Mouse (Mus musculus) midbrain, postnatal 0 days (tissue): ENCODE data around the gene Actr1b. TPM values are rescaled to one million over a fixed set of nuclear protein-coding genes. Genes with fewer than 3 reads are reported as not detected.

Source experiments
- ATAC-seq: fragments of 200-750 bp; cut with Nextera tagmentation; 2 replicates; pipeline ENCODE4 v1.8.0; 2017; ENCODE audit warnings: moderate number of reproducible peaks, mild to moderate bottlenecking, moderate TSS enrichment, moderate library complexity; ENCODE audit not compliant: low FRiP score
- DNase-seq: peaks from one replicate; pipeline ENCODE4 v3.0.0-alpha.2; 2015; ENCODE audit warnings: low spot score
- H3K27ac ChIP-seq: fragments of 300-500 bp; sonication (generic); 2 replicates; pipeline ENCODE4 v1.5.1; 2014; ENCODE audit warnings: low read depth, mild to moderate bottlenecking, low read length, mixed read lengths
- H3K27me3 ChIP-seq: fragments of 300-500 bp; sonication (generic); 2 replicates; pipeline ENCODE4 v1.6.1; 2014; ENCODE audit warnings: low read length, control low read depth, mixed read lengths; ENCODE audit not compliant: insufficient read depth
- H3K36me3 ChIP-seq: fragments of 300-500 bp; sonication (generic); 2 replicates; pipeline ENCODE4 v1.6.1; 2014; ENCODE audit warnings: low read length, control low read depth, mixed read lengths; ENCODE audit not compliant: insufficient read depth
- H3K4me1 ChIP-seq: fragments of 300-500 bp; sonication (generic); 2 replicates; pipeline ENCODE4 v1.6.1; 2014; ENCODE audit warnings: mild to moderate bottlenecking, control low read depth, antibody characterized with exemption, low read length, mixed read lengths; ENCODE audit not compliant: insufficient read depth
- H3K4me2 ChIP-seq: fragments of 300-500 bp; sonication (generic); 2 replicates; pipeline ENCODE4 v1.6.1; 2014; ENCODE audit warnings: low read depth, mild to moderate bottlenecking, low read length, mixed read lengths; ENCODE audit not compliant: poor library complexity, severe bottlenecking
- H3K4me3 ChIP-seq: fragments of 300-500 bp; sonication (generic); 2 replicates; pipeline ENCODE4 v1.5.1; 2014; ENCODE audit warnings: low read depth, mild to moderate bottlenecking, low read length, moderate library complexity
- H3K9ac ChIP-seq: fragments of 300-500 bp; sonication (generic); replicated peaks from 2 replicates; pipeline ENCODE4 v1.6.1; 2014; ENCODE audit warnings: mild to moderate bottlenecking, low read length, moderate library complexity, mixed read lengths; ENCODE audit not compliant: poor library complexity, severe bottlenecking
- H3K9me3 ChIP-seq: fragments of 300-500 bp; sonication (generic); 2 replicates; pipeline ENCODE4 v1.6.1; 2016; ENCODE audit warnings: low read length, control low read depth
- CTCF ChIP-seq: IDR thresholded peaks from 2 replicates; pipeline ENCODE4 v1.5.1; 2016; ENCODE audit warnings: antibody characterized with exemption, mild to moderate bottlenecking
- WGBS: fragments of 180-500 bp; shearing (Covaris S2); extraction: QIAGEN DNeasy Blood & Tissue Kit; methylation state at CpG from one replicate; pipeline ENCODE4 v1.1.7; 2014; 5-methylcytosine and 5-hydroxymethylcytosine counted together
- microRNA-seq: library from miRNA; unstranded; fragments of <30 nt; microRNA quantifications from one replicate; pipeline ENCODE4, GENCODE M21; 2016; ENCODE audit warnings: borderline number of aligned reads
- polyA plus RNA-seq: library from polyadenylated mRNA; unstranded; fragments of >200 nt; fragmentation: Nextera tagmentation; extraction: Ambion mirVana; gene quantifications from 2 replicates; pipeline ENCODE4 v1.2.1, GENCODE M21; 2015
- total RNA-seq: library from RNA; depleted of rRNA; stranded (reverse); fragments of >200 nt; gene quantifications from 2 replicates; pipeline ENCODE4 v1.2.3, GENCODE M21; 2014; rRNA removed

Gene Actr1b
- total and polyA plus RNA-seq, 2 experiments from 2014 or later, result 113 to 139 TPM

DNA sequence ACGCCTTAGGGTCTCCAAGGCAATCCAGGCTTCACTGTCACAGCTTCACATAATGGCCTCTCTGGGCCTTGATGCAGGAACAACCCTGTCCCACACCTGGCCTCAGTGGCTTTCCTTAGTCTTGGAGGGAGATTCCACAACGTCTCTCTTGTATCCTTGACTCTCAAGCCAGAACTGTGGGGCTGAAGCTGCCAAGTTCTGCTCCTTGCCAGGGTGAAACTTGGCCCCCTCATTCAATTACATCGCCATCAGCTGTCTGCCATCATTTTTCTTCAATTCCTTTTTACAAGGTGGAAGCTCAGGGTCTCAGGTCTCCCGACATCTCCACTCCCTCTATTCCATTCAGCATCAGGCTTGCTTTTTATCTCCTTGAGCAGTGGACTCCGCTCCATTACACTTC, 59.2 kb downstream of the Actr1b start:
- ATAC-seq, result no peak
- H3K9ac ChIP-seq, result no peak overlapping the region
- no peak overlapping the region for H3K4me3 ChIP-seq
- H3K4me1 ChIP-seq, result no peaks in the 10 kb centered on the region
- H3K4me2 ChIP-seq, result no peak overlapping the region
- no peak for DNase-seq
- H3K27me3 ChIP-seq, result no peaks in the 10 kb centered on the region
- TF ChIP-seq CTCF, result no peak
- H3K9me3 ChIP-seq, result no peaks in the 10 kb centered on the region
- no peak overlapping the region for H3K27ac ChIP-seq
- no peaks in the 10 kb centered on the region for H3K36me3 ChIP-seq
- 84% methylated on average over 5 of the region's 5 CpGs for WGBS

Small RNAs within 50 kb of the gene (microRNA-seq; reads per million reads assigned to microRNA genes)
- gene Gm24133, result not detected

Other genes starting within 250 kb of the Actr1b start
- gene Cnnm4, start 242.8 kb downstream of the Actr1b start, total RNA-seq, result 15.6 and 16.8 TPM in 2 replicates
- gene Cnnm4, start 242.8 kb downstream of the Actr1b start, polyA plus RNA-seq, result 10.6 and 11.0 TPM in 2 replicates
- 32.9 and 40.8 TPM in 2 replicates for gene Cnnm3, start 202.6 kb downstream of the Actr1b start, total RNA-seq
- gene Cnnm3, start 202.6 kb downstream of the Actr1b start, polyA plus RNA-seq, result 4.3 and 5.2 TPM in 2 replicates
- gene Ankrd23, start 177.5 kb downstream of the Actr1b start, total RNA-seq, result 9.8 and 11.6 TPM in 2 replicates
- gene Ankrd23, start 177.5 kb downstream of the Actr1b start, polyA plus RNA-seq, result 12.8 and 14.8 TPM in 2 replicates
- gene Gm42417, start 175.0 kb downstream of the Actr1b start, total RNA-seq, result not detected in 2 replicates
- 0.42 and 0.65 TPM in 2 replicates for gene Gm42417, start 175.0 kb downstream of the Actr1b start, polyA plus RNA-seq
- gene Ankrd39, start 167.0 kb downstream of the Actr1b start, total RNA-seq, result 27.9 and 30.4 TPM in 2 replicates
- gene Ankrd39, start 167.0 kb downstream of the Actr1b start, polyA plus RNA-seq, result 34.3 and 40.9 TPM in 2 replicates
- gene Sema4c, start 156.1 kb downstream of the Actr1b start, total RNA-seq, result 30.0 and 32.7 TPM in 2 replicates
- gene Sema4c, start 156.1 kb downstream of the Actr1b start, polyA plus RNA-seq, result 14.7 and 18.0 TPM in 2 replicates
- gene Fam178b, start 31.2 kb downstream of the Actr1b start, total RNA-seq, result not detected in 2 replicates
- 0.20 and 0.32 TPM in 2 replicates for gene Fam178b, start 31.2 kb downstream of the Actr1b start, polyA plus RNA-seq
- 346 and 362 TPM in 2 replicates for gene Cox5b, start 23.0 kb downstream of the Actr1b start, total RNA-seq
- 835 and 901 TPM in 2 replicates for gene Cox5b, start 23.0 kb downstream of the Actr1b start, polyA plus RNA-seq
- not detected in 2 replicates for gene 4933424G06Rik, start 4.3 kb downstream of the Actr1b start, total RNA-seq
- gene 4933424G06Rik, start 4.3 kb downstream of the Actr1b start, polyA plus RNA-seq, result 0.81 and 2.1 TPM in 2 replicates
- 2.2 and 3.3 TPM in 2 replicates for gene Zap70, start 47.4 kb upstream of the Actr1b start, total RNA-seq
- 2.4 and 2.6 TPM in 2 replicates for gene Zap70, start 47.4 kb upstream of the Actr1b start, polyA plus RNA-seq
- gene Tmem131, start 229.2 kb upstream of the Actr1b start, total RNA-seq, result 25.8 and 36.8 TPM in 2 replicates
- 8.6 and 11.1 TPM in 2 replicates for gene Tmem131, start 229.2 kb upstream of the Actr1b start, polyA plus RNA-seq